Mouse (Mus musculus) bone marrow macrophage, adult 2 months (primary cell): ENCODE data around the gene Deaf1.

Experiments used
- CTCF ChIP-seq: IDR thresholded peaks from 2 replicates; pipeline ENCODE4 v1.5.1; 2012; ENCODE audit warnings: low read depth, mild to moderate bottlenecking, low read length, moderate library complexity
- POLR2A ChIP-seq: IDR thresholded peaks from 2 replicates; pipeline ENCODE4 v1.6.1; 2012; ENCODE audit warnings: mild to moderate bottlenecking, low read depth, low read length, borderline replicate concordance

DNA sequence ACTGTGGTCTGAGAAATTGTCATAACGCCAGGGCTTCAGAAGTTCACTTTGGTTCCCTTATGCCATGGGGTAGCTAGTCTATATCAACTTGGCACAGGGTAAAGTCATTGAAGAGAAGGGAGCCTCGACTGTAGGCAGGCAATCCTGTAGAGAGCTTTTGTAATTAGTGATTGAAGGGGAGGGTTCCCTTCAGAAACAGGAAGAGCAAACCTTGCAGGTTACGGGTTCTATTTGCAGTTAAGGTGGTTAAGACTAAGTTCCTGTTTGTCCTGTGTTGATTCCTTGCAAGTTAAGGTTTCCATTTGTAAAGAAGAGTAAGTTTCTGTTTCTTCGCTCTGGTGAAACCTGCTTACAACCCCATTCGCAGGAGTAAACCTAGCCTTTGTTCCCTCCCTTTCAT lies 42.4 kb upstream of the Deaf1 start:
- TF ChIP-seq POLR2A = no peak
- TF ChIP-seq CTCF = no peak
